Mouse (Mus musculus) stomach, embryonic 14.5 days (tissue): Measurements from ENCODE around the gene Chst11. TPM values are rescaled to one million over a fixed set of nuclear protein-coding genes. Genes with fewer than 3 reads are reported as not detected.

ENCODE experiments used
- ATAC-seq: fragments of 200-750 bp; cut with Nextera tagmentation; 2 replicates; pipeline ENCODE4 v1.8.0; 2017; ENCODE audit warnings: low read depth, moderate TSS enrichment; ENCODE audit not compliant: insufficient number of reproducible peaks, insufficient read depth, low FRiP score
- H3K27ac ChIP-seq: fragments of 300-500 bp; sonication (generic); 2 replicates; pipeline ENCODE4 v1.5.1; 2014; ENCODE audit warnings: mild to moderate bottlenecking, low read length, moderate library complexity, mixed read lengths
- H3K27me3 ChIP-seq: fragments of 300-500 bp; sonication (generic); 2 replicates; pipeline ENCODE4 v1.6.1; 2014; ENCODE audit warnings: low read length, control low read depth, mixed read lengths; ENCODE audit not compliant: control insufficient read depth, insufficient read depth
- H3K36me3 ChIP-seq: fragments of 300-500 bp; sonication (generic); 2 replicates; pipeline ENCODE4 v1.6.1; 2014; ENCODE audit warnings: mild to moderate bottlenecking, control low read depth, low read length, moderate library complexity, mixed read lengths; ENCODE audit not compliant: control insufficient read depth, insufficient read depth
- H3K4me1 ChIP-seq: fragments of 300-500 bp; sonication (generic); 2 replicates; pipeline ENCODE4 v1.6.1; 2014; ENCODE audit warnings: low read length, control low read depth, mixed read lengths; ENCODE audit not compliant: control insufficient read depth, insufficient read depth
- H3K4me2 ChIP-seq: fragments of 300-500 bp; sonication (generic); replicated peaks from 2 replicates; pipeline ENCODE4 v1.6.1; 2014; ENCODE audit warnings: low read depth, low read length, control low read depth
- H3K4me3 ChIP-seq: fragments of 300-500 bp; sonication (generic); 2 replicates; pipeline ENCODE4 v1.5.1; 2014; ENCODE audit warnings: low read depth, low read length, control low read depth
- H3K9ac ChIP-seq: fragments of 300-500 bp; sonication (generic); replicated peaks from 2 replicates; pipeline ENCODE4 v1.6.1; 2014; ENCODE audit warnings: low read depth, mild to moderate bottlenecking, control low read depth, low read length, moderate library complexity, mixed read lengths
- H3K9me3 ChIP-seq: fragments of 300-500 bp; sonication (generic); 2 replicates; pipeline ENCODE4 v1.6.1; 2016; ENCODE audit warnings: low read depth, low read length, control low read depth; ENCODE audit not compliant: control insufficient read depth
- WGBS: fragments of 180-500 bp; shearing (Covaris S2); extraction: QIAGEN DNeasy Blood & Tissue Kit; methylation state at CpG from one replicate; pipeline ENCODE4 v1.1.7; 2014; 5-methylcytosine and 5-hydroxymethylcytosine counted together
- polyA plus RNA-seq: library from polyadenylated mRNA; unstranded; fragments of >200 nt; fragmentation: Nextera tagmentation; extraction: Ambion mirVana; gene quantifications from 2 replicates; pipeline ENCODE4 v1.2.1, GENCODE M21; 2014

Chst11 gene
- polyA plus RNA-seq, result 2.0 TPM in 2 replicates

DNA sequence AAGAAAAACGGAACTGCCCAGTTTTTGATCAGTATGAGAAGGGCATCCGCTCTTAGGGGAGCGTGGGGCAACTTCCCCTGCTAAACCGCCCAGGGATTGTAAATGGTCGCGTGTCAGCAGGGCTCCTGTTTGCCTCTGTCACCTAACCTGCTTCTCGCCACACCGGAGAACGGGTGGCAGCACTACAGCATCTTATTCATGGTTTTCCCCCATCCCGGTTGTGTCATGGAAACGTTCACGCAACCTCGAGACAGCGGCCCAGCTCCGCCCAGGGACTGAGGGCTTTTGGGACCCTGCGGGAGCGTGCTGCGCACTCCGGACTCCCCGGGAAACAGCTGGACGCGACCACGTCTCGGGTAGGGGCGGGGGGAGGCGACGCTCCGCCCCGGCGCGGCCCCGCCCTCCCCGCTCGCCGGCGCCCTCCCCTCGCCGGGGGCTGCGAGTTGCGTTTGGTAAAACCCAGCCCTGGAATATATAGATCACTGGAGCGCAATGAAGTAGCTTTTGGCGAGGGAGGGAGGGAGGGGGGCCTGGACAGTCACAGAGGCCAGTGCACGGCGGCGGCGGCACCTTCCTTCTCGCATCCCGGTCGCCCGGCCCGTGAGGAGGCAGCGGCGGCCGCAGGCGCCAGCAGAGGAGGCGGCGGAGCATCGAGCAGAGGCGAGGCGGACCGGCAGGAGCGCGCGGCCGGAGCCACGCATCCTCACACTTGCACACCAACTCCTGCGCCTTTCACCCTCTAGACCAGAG, at the start of gene Chst11:
Gene Chst11, plus strand, starts transcription at position 549 of the 750 bp plus-strand sequence.
- Histone ChIP-seq H3K4me2 (peak within 1 kb of the TSS; percentile 59), H3K9me3 (no peaks in the 10 kb centered on the region), H3K4me1 (peaks cover 14% of the 10 kb centered on the region), H3K27ac (peak within 1 kb of the TSS; percentile 66; the same call in 1 of the 2 replicates), H3K4me3 (peak within 1 kb of the TSS; percentile 72), H3K9ac (peak within 1 kb of the TSS; percentile 57), H3K36me3 (no peaks in the 10 kb centered on the region), H3K27me3 (no peaks in the 10 kb centered on the region)
- ATAC-seq, result peak; percentile 93
- under 1% methylated on average over 64 of the region's 67 CpGs for WGBS

DNA sequence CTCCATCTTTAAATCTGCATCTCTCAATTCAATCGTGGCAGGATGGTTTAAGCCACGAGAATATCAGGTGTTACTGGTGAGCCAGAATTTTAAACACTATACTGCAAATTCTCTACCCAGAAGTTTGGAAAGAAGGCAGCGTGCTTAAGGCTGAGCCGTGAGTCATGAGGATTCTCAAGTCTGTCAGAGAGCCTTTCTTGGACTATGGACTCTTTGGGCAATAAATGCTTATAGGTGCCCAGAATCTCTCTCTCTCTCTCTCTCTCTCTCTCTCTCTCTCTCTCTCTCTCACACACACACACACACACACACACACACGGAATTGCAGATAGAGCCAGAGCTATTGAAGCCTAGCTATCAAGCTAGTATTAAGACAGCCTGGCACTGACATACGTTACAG, 49.5 kb upstream of the Chst11 start:
- ATAC-seq, result no peak
- WGBS, result 84% methylated on average over 6 of the region's 6 CpGs

DNA sequence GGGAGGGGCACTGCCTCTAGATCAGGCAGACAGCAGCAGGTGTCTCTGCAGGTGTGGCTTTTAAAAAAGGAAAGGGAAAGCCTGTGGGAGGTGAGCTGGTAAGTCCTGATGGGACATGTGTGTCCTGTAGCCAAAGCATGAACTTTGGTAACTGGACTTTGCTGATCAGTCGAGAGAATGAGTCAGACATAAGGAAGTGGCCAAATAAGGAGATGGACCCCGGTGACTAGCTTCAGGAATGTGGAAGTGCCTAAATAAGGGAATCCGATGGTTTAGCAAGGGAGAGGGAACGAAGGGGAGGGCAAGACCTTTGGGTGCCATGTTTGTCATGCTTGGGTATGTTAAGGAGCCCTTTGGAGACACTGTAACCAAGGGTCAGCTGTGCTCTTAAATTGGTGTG, 31.9 kb upstream of the Chst11 start:
- WGBS, result 83% methylated on average over 4 of the region's 4 CpGs
- Histone ChIP-seq H3K9me3 (peaks cover 3% of the 10 kb centered on the region; the same call in 1 of the 2 replicates), H3K9ac (no peak overlapping the region), H3K27ac (no peak overlapping the region), H3K27me3 (no peaks in the 10 kb centered on the region), H3K4me3 (no peak overlapping the region), H3K4me2 (no peak overlapping the region), H3K36me3 (no peaks in the 10 kb centered on the region), H3K4me1 (no peaks in the 10 kb centered on the region)
- no peak for ATAC-seq

More for the DNA sequence above, 49.5 kb upstream of the Chst11 start:
- Histone ChIP-seq H3K4me2 (no peak overlapping the region), H3K27ac (no peak overlapping the region), H3K9ac (no peak overlapping the region), H3K4me3 (no peak overlapping the region), H3K4me1 (no peaks in the 10 kb centered on the region), H3K9me3 (no peaks in the 10 kb centered on the region), H3K27me3 (no peaks in the 10 kb centered on the region), H3K36me3 (no peaks in the 10 kb centered on the region)

DNA sequence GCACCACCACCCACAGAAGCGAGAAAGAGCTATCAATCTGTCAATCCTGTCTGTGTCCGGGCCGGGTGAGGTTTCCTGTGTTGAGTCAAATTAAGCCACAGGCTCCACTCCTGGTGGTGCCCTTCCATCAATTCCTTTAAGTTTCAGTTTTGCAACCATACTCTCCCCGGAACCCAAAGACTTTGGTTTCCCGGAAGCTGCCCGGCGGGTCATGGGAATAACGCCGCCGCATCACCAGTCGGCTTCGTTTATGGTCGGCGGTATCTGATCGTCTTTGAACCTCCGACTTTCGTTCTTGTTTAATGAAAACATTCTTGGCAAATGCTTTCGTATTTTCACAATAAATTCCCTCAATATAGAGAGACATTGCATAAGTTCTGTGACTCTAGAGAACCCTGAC, 30.2 kb upstream of the Chst11 start:
- ATAC-seq, result no peak

DNA sequence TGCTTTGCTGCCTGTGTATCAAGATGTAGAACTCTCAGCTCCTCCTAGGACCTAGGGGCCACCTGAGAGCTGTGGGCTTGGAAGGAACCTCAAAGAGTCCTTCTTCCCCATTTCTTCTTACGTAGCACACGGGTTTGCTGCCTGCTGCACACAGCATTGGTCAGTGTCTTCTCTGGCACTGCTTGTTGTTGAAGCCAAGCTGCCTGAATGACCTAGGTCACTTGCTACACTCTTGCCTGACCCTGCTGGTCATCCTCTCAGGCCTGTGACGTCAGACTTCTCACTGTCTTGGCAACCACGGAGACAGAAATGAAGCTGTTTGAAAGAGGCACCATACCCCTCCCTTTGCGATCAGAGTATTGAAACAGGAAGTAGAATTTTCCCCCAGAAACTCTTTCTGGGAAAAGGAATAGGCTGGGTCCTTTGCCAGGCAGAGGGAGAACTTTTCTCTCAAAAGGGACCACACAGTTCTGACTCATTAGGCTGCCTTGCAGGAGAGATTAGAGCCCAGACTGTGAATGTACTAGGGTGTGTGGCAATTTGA, 27.0 kb upstream of the Chst11 start:
- H3K9me3 ChIP-seq, result peaks cover 3% of the 10 kb centered on the region; the same call in 1 of the 2 replicates
- no peak overlapping the region for H3K4me2 ChIP-seq
- ATAC-seq, result no peak
- H3K27ac ChIP-seq, result no peak overlapping the region
- H3K9ac ChIP-seq, result no peak overlapping the region
- no peaks in the 10 kb centered on the region for H3K4me1 ChIP-seq
- WGBS, result 62% methylated on average over 5 of the region's 5 CpGs
- H3K27me3 ChIP-seq, result no peaks in the 10 kb centered on the region
- no peaks in the 10 kb centered on the region for H3K36me3 ChIP-seq
- H3K4me3 ChIP-seq, result no peak overlapping the region

More for the DNA sequence above, 30.2 kb upstream of the Chst11 start:
- Histone ChIP-seq H3K9ac (no peak overlapping the region), H3K27me3 (no peaks in the 10 kb centered on the region), H3K4me3 (no peak overlapping the region), H3K36me3 (no peaks in the 10 kb centered on the region), H3K27ac (no peak overlapping the region), H3K4me2 (no peak overlapping the region), H3K9me3 (peaks cover 3% of the 10 kb centered on the region; the same call in 1 of the 2 replicates), H3K4me1 (no peaks in the 10 kb centered on the region)
- 93% methylated on average over 18 of the region's 18 CpGs for WGBS

DNA sequence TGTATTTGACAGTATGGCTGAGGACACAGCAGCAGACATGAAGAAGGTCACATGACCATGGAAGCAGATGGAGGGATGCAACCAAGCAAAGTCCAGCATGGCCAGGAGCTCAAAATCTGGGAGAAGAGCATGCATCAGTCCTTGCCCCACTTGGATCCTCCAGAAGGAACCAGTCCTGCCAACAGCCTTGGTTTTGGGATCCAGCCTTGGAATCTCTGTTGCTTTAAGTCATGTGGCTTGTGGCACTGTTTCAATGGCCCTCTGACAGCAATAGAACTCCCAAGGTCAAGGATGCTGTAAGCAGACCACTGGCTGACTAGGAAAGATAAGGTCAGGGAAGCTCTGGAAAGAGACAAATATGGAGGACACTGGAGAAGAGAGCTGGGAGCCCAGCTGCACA, 26.0 kb upstream of the Chst11 start:
- Histone ChIP-seq H3K9me3 (peaks cover under 1% of the 10 kb centered on the region; the same call in 1 of the 2 replicates), H3K27ac (no peak overlapping the region), H3K27me3 (no peaks in the 10 kb centered on the region), H3K4me1 (no peaks in the 10 kb centered on the region), H3K4me3 (no peak overlapping the region), H3K4me2 (no peak overlapping the region), H3K9ac (no peak overlapping the region), H3K36me3 (no peaks in the 10 kb centered on the region)
- ATAC-seq, result no peak

DNA sequence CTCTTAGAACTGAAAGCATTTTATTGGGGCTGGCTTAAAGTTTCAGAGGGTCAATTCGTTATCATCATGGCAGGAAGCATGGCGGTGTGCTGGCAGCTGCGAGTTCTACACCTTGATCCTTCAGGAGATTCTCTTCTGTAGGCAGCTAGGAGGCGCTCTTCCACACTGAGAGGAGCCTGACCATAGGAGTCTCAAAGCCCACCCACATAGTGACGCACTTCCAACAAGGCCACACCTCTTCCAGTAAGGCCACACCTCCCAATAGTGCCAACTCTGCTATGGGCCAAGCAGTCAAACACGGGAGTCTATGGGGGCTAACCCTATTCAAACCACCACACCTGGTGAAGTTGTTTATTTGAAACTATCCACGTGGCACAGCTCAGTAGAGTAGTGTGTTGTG, 24.0 kb upstream of the Chst11 start:
- Histone ChIP-seq H3K9ac (no peak overlapping the region), H3K27me3 (no peaks in the 10 kb centered on the region), H3K36me3 (no peaks in the 10 kb centered on the region), H3K4me2 (no peak overlapping the region), H3K9me3 (no peaks in the 10 kb centered on the region), H3K27ac (no peak overlapping the region), H3K4me1 (no peaks in the 10 kb centered on the region), H3K4me3 (no peak overlapping the region)
- WGBS, result 49% methylated on average over 7 of the region's 7 CpGs
- ATAC-seq, result 0 out of 2 replicates have a peak, but pooled peaks have one; percentile 49

DNA sequence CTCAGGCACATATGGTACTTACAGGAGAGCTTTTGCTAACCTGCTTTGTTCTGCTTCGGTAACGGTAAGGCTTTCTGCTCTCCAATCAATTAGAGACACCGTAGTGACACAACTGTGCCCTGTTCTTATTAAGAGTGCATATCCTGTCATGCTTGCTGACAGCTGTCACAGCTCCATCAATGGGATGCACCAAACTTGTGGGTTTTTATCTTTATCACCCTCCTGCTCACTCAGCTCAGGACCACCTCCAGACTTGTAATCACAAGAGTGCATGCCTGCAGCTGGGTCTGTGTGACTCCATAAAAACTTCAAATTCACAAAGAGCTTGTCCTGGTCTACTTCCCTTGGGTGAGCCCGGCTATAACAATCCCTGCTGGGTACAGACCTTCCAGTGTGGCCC, 23.3 kb upstream of the Chst11 start:
- Histone ChIP-seq H3K27me3 (no peaks in the 10 kb centered on the region), H3K4me1 (no peaks in the 10 kb centered on the region), H3K36me3 (no peaks in the 10 kb centered on the region), H3K9ac (no peak overlapping the region), H3K27ac (no peak overlapping the region), H3K4me2 (no peak overlapping the region), H3K4me3 (no peak overlapping the region), H3K9me3 (no peaks in the 10 kb centered on the region)
- ATAC-seq, result no peak
- WGBS, result 89% methylated on average over 4 of the region's 4 CpGs
